21 mouse cellular contexts compared by ENCODE assay signal in genomic region chr7:75365480-75365879, GRCm38 (mm10). TPM values are rescaled to one million over a fixed set of nuclear protein-coding genes. Genes with fewer than 3 reads are reported as not detected.
"Had no signal": no experiment of that assay in that cellular context is flagged by ENCODE, and none has a peak within 500 bp of the region (broad histone marks: within the 10 kb centered on the region; RNA-seq: fewer than 3 reads in every experiment).

No protein-coding gene starts in this region.

- H3K4me2 ChIP-seq: limb, embryonic 12.5 days; limb, embryonic 15.5 days; liver, embryonic 11.5 days; lung, embryonic 14.5 days; midbrain, embryonic 12.5 days; midbrain, embryonic 15.5 days; neural tube, embryonic 13.5 days had no signal

- H3K9ac ChIP-seq: limb, embryonic 12.5 days; limb, embryonic 15.5 days; liver, embryonic 14.5 days; liver, postnatal 0 days; lung, embryonic 14.5 days; midbrain, embryonic 12.5 days; midbrain, embryonic 15.5 days; neural tube, embryonic 13.5 days had no signal

- H3K36me3 ChIP-seq: limb, embryonic 12.5 days; limb, embryonic 15.5 days; midbrain, embryonic 12.5 days; midbrain, embryonic 15.5 days; neural tube, embryonic 13.5 days had no signal

- ATAC-seq: intestine, postnatal 0 days; liver, postnatal 0 days; lung, postnatal 0 days had no signal

- H3K27ac ChIP-seq: kidney, postnatal 0 days; limb, embryonic 12.5 days; limb, embryonic 15.5 days; liver, embryonic 14.5 days; midbrain, embryonic 12.5 days; midbrain, embryonic 15.5 days; neural tube, embryonic 13.5 days had no signal

- H3K4me3 ChIP-seq: limb, embryonic 12.5 days; limb, embryonic 15.5 days; megakaryocyte, embryonic 14.5 days; midbrain, embryonic 12.5 days; midbrain, embryonic 15.5 days; myocyte; neural tube, embryonic 13.5 days had no signal

- DNase-seq: kidney, adult 2 months; kidney, postnatal 36 days; left cerebral cortex, postnatal 4 days; liver, postnatal 0 days; lung, embryonic 14.5 days; lung, postnatal 4 days; thymus, adult 18-20 months; thymus, postnatal 14 days; thymus, postnatal 4 days had no signal

- H3K4me1 ChIP-seq: limb, embryonic 12.5 days had no signal

- H3K27me3 ChIP-seq: limb, embryonic 15.5 days; midbrain, embryonic 15.5 days; neural tube, embryonic 13.5 days had no signal

- H3K9me3 ChIP-seq: limb, embryonic 12.5 days; limb, embryonic 15.5 days; midbrain, embryonic 12.5 days; midbrain, embryonic 15.5 days; neural tube, embryonic 13.5 days had no signal

RNA-seq across cellular contexts. Expression of gene Sv2b, which starts 56.4 kb away (rescaled TPM):
- polyA plus RNA-seq: kidney, adult 2 months; liver, postnatal 0 days had no signal
